Mouse (Mus musculus): ENCODE data around the gene Rangap1.
A peak's percentile ranks its signal among the peaks of the same experiment; 100 is the strongest.
"Not testable (repeated sequence)": the region's sequence is repeated elsewhere in the genome, so short reads cannot be mapped to it uniquely, and the experiment has no call there.

Gene Rangap1

DNA sequence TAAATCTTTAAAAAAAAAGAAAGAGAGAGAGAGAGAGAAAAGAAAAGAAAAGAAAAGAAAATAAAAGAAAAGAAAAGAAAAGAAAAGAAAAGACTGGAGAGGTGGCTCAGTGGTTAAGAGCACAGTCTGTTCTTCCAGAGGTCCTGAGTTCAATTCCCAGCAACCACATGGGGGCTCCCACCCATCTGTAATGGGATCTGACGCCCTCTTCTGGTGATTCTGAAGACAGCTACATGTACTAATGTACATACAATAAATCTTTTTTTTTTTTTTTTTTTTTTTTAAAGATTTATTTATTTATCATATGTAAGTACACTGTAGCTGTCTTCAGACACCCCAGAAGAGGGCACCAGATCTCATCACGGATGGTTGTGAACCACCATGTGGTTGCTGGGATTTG lies 3.0 kb downstream of the Rangap1 start:
- DNase-seq (ENCODE audit: low read depth, low spot score): peak; percentile 75

DNA sequence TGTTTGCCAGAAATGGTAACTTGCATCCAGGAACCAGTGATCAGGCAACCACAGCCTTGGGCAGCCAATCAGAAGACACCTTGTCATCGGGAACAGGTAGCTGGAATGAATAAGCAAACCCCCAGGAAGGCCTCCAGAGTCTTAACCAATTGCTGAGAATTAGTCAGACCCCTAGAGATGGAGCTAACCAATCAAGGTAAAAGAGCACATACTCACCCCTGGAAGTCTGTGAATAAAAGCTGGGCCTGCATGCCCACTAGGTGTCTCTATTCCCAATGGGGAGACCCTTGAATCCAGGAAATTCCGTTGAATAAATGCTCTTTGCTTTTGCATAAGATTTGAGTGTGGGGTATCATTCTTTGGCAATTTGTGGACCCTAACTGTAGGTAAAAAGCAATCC lies 5.4 kb downstream of the Rangap1 start:
- DNase-seq (ENCODE audit: low read depth, low spot score): peak; percentile 87

DNA sequence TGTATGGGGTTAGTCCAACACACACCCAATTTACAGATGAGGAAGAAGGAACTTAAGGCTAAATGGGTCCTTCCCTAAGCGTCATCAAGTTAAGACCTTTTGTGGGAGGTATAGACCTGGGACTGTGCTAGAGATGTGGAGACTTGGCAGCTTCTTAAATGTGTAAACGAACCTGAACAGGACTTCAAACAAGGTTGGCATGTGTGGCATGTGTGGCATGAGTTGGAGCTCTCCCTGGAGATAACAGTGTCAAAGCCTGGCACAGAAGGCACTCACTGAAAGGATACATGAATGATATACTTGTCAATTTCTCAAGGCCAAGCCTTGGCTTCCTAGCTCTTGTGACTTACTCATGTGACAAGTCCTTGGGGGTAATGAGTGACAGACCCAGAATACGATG lies 6.0 kb downstream of the Rangap1 start:
- DNase-seq (ENCODE audit: low read depth, low spot score): no peak

DNA sequence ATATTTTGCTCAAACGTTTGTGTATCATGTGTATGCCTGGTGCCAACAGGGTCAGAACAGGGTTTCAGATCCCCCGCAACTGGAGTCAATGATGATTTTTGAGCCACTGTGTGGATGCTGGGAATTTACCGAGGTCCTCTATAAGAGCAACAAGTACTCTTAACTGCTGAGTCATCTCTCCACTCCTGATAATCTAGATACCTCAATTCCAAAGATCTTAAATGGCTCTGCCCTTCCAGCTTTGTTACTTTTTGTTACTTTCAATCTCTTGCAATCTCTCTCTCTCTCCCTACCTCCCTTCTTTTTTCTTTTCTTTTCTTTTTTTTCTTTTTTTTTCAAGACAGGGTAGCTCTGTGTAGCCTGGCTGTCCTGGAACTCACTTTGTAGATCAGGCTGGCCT lies 10.3 kb downstream of the Rangap1 start:
- DNase-seq (ENCODE audit: low read depth, low spot score): no peak

DNA sequence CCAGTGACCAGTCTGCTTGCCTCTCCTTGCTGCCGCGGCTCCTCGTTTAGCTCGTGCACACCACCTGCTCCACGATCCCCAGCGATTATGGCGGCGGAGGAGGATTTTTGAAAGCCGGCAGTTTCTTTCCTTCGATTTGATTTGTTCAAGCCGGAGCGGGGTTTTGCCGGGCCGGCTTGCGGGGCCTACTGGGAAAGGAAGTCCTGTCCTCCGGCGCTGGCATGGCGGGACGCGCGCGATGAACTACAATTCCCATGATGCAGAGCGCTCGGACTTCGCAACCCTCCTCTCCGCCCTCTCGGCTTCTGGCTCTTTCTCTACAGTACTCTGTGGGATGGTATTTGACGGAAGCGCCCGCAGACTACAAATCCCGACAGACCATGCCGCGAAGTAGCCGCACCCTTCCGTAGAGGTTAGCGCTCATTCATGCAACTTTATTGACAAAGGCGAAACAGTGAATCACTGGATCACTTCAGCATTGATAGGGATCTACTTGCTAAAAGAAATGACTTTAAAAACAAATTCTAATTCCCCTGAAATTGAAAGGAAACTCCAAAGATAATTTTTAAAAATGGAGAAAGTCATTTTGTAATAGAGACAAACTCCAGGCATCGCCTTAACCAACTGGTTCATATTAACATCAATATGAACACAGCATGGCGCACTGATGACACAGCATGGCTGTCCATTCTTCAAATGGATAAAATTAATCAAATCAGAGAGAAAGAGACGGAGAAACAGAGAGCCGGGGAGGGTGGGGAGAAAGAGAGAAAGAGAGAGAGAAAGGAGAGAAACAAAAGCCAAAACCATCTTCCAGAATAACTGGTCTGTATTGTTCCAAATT lies 15.3 kb downstream of the Rangap1 start:
- DNase-seq (ENCODE audit: low read depth, low spot score): peak; percentile 99

DNA sequence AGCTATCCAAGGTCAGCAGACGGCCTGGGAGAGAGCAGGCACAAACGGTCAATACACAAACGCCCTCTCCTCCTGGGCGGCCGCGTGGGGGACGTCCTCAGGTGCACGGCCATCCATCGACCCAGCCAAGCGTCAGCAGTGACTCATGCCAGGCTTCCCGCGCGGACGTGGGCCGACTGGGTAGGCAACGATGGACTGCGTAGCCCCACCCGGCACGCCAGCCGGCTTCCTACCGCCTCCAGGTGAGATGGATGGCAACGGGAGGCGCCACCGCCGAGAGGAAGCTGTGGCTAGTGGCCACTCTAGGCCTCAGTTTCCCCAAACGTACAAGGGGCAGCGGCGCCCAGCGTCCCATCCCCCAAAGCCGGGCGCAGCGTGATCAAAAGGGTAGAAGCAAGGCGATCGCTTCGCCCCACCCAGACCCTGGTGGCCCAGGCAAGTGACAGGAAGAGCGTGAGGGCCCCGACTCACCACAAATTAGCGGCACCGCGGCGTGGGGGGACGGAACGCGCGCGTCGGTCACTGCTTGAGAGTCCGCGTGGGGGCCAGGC lies 16.0 kb downstream of the Rangap1 start:
- peak; percentile 36 for DNase-seq (ENCODE audit: low read depth, low spot score)

DNA sequence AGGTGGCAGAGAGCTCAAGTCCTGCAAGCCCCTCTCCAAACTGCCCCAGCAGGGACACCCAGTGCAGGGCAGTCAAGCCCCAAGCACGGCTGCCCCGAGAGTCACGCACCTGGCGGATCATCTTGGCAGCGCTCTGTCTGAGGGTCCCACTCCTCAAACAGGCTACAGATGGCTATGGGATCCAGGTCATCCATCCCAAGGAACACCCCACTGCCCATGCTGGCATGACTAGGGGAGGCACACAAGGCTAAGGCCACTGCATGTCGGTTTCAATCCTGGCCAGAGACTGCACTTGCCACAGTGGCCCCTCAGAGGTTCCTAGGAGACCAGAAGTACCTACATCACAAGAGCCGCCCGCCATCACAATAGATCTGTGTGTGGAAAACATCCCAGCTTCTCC lies 19.4 kb downstream of the Rangap1 start:
- DNase-seq (ENCODE audit: low read depth, low spot score): no peak

DNA sequence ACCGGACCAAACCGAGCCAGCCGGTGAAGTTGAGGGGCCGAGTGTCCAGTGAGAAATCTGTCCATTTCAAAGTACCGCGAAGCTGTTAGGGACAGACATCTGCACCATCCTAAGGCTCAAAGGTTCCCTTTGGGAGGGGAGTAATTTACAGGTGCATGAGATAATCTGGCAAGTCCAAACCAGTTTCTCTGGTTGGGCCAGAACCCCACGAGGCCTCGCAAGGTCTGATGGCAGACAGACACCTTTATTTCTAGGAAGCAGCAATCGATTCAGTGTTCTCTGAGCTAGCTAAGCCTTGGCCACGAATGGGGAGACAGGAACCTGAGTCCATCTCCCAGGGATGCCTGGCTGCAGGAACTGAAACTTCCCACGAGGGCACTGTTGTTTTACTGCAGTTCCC lies 21.7 kb downstream of the Rangap1 start:
- DNase-seq (ENCODE audit: low read depth, low spot score): no peak

DNA sequence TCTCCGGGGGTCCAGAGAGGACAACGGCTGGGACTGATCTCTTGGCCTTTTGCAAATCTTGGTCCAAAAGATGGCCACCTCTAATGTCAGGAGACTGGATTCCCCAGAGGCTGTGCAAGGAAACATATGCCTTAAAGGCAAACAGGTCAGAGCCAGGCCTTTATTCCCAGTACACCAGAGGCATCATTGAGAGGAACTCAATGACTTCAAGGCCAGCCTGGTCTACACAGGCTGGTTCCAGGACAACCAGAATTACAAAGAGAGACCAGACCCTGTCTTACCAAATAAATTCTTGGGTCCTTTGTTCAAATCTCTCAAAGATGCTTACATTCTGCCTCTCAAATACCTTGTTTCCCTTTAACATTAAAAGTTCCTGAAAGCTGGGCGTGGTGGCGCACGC lies 23.0 kb downstream of the Rangap1 start:
- peak; percentile 64 for DNase-seq (ENCODE audit: low read depth, low spot score)

DNA sequence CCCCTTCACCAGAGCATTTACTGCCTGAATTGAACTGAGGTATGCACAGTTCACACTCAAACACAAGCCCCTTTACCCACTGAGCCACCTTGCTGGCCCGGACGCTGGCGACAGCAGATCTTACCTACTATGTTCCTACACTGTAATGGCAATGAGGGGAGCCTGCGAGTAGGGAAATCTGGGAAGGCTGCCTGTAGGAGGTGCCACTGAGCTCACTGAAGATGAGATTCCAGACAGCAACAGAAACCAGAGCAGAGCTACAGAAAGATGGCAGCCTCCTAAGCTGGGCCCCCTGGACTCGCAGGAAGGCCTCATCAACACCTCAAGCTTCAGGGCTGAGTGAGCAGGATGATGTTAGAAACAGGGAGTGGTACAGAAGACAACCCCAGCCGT lies 26.2 kb downstream of the Rangap1 start:
- peak; percentile 52 for DNase-seq (ENCODE audit: low read depth, low spot score)

DNA sequence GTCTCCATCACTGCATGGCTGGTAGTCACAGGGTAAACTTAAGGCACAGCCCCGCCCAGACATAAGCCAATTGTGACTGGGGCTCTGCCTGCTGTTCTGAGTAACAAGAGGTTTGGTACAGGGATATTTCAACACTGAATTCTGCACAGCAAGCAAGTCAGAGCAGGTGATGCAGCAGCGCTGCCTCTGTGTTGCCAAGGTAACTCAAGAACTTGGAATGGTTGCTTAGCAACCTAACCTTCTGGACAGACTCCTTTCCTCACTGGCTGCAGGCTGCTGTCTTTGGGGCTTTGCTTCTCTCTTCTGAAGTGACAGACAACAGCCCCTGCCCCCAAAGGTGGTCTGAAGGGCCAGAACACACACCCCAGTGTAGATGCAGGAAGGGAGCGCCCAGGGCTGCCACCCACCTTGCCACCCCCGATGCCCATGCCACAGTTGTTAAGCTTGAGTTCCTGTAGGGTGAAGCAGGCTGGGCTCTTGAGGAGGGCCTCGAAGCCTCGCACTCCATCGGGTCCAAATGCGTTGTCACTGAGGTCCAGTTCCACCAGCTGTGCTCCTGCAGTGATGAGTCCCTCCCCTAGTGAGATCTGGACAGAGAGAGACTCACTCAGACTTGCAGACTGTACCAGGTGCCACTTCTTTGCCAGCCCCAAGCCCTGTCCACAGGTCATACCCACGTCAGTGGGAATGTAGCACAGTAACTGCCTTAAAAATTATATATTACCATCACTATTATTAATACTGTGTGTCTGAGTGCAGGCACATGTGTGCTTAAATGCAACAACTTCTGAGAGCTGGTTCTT lies 26.8 kb downstream of the Rangap1 start:
- peak; percentile 65 for DNase-seq (ENCODE audit: low read depth, low spot score)

DNA sequence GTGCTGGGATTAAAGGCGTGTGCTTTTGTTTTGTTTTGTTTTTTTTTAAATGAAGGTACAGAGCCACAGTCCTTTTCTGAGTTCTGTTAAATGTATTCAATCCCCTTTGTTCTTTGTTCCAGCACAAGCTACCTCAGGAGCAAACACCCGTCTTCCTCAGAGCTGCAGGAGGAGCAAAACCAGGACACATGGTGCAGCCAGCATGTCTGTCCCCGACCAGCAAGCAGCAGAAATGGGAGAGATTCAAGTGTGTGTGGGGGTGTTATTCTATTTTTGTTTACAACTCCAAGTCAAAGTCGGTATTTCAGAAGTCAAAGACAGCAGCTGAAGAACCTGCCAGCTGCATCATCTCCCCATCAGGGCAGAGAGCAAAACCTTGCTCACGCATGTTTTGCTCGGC lies 31.6 kb downstream of the Rangap1 start:
- DNase-seq (ENCODE audit: low read depth, low spot score): no peak

DNA sequence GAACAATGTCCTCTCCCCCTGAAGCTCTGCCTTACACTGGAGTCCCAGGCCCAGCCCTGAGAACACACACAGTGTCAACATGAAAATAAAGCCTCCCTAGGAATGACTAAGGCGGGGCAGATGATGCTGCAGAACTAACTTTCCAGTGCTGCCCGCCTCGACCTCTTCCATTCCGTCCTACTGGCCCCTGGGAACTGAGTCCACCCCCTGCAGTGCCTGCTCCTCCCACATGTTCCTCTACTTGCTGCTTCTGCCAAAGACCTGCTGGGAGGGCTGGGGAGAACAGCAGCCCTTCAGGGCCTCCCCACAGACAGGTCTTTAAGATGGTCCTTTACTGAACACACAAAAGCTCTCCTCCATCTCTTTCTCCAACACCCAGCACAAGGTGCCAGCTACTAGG lies 34.5 kb downstream of the Rangap1 start:
- no peak for DNase-seq (ENCODE audit: low read depth, low spot score)

DNA sequence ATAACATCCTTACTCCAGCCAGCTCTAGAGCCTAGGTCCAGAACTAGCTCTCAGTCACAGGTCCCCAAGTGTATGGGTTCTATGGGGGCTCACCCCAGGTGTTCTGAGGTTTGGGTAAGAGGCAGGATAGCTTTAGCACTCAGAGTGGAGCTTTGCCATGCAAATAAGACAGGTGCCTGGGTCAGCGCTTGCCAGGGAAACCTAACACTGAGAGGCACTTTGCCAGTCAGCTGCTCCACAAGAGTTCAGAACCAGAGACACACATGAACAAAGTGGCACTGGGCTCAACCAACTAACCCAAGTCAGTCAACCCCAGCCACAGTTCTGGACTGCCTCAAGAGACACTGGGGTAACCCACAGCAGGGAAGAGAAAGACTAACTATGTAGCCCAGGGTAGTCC lies 35.6 kb downstream of the Rangap1 start:
- DNase-seq (ENCODE audit: low read depth, low spot score): no peak

DNA sequence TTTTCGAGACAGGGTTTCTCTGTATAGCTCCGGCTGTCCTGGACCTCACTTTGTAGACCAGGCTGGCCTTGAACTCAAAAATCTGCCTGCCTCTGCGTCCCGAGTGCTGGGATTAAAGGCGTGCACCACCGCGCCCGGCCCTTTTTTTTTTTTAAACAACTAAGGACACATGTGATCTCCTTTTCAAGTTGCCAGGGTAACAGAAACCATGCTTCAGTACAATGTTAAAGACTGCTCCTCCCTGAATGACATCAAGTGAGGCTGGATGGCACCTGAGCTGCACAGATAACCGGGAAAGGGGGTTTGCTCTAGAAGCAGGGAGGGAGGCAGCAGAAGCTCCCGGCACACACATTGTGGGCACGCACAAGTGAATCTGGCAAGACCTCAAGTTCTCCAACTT lies 36.3 kb downstream of the Rangap1 start:
- peak; percentile 66 for DNase-seq (ENCODE audit: low read depth, low spot score)

DNA sequence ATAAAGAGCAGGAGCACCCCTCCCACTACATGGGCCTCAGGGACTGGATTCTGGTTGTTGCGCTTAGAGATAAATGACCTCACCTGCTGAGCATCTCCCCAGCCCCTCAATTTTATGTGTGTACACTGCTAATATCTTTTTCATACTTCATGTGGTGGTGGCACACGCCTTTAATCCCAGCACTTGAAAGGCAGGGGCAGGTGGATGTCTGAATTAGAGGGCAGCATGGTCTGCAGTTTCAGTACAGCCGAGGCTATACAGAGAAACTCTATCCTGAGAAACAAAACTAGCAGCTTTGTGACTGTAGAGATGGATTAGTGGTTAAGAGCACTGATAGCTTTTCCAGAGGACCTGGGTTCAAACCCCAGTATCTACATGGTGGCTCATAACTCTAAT lies 42.2 kb downstream of the Rangap1 start:
- DNase-seq (ENCODE audit: low read depth, low spot score): no peak

DNA sequence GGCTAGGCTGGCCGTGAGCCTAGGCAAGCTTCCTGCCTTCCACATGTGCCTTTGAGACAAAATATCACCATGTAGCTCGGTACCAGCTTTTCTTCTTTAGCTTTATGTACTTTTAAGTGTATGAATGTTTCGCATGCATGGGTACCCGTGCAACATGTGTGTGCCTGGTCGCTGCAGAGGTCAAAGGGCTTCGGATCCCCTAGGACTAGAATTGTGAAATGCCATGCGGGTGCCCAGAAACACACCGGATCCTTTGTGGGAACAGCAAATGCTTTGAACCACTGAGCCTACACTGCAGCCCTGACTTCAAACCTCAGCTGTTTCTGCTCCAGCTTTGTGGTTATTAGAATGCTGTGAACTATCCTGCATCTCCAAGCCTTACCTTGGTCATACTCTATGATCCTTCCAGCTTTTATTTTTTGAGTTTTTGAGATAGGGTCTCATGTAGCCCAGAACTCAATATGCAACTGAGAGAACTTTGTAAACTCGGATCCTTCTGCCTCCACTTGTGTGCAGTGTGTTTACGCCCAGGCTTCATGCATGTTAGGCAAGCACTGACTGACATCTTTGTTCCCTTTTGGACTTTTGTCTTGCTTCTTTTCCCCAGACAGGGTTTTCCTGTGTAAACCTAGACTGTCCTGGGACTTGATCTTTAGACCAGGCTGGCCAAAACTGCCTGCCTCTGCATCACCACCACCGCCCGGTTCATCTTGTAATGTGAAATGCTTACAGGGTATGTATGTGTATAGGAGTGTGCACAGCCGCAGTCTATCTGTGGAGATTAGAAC lies 42.8 kb downstream of the Rangap1 start:
- DNase-seq (ENCODE audit: low read depth, low spot score): no peak

DNA sequence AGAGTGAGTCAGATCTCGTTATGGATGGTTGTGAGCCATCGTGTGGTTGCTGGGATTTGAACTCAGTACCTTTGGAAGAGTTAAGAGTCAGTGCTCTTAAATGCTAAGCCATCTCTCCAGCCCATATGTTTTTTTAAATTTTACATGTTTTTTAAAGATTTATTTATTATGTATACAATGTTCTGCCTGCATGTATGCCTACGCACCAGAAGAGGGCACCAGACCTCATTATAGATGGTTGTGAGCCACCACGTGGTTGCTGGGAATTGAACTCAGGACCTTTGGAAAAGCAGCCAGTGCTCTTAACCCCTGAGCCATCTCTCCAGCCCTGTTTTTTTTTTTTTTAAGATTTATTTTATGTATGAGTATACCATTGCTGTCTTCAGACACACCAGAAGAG lies 44.0 kb downstream of the Rangap1 start:
- not testable (repeated sequence) for DNase-seq (ENCODE audit: low read depth, low spot score)

DNA sequence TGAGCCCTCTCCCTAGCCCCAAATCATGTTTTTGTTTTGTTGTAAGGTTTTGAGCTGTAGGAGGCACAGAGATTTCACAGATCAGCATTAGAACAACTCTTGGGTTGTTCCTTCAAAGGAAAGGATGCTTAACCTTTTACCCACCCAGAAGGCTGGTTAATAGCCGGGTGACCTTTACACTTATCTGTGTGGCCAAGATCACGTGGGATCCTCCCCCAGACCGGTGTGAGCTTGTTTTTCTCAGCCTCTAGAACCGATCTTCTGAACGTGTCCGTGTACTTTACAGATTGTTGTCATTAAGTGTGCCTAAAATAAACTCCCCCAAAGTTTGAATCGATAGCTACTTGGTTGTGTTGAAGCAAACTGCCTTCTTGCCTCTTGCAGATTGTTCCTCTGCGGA lies 44.7 kb downstream of the Rangap1 start:
- DNase-seq (ENCODE audit: low read depth, low spot score): peak; percentile 71

DNA sequence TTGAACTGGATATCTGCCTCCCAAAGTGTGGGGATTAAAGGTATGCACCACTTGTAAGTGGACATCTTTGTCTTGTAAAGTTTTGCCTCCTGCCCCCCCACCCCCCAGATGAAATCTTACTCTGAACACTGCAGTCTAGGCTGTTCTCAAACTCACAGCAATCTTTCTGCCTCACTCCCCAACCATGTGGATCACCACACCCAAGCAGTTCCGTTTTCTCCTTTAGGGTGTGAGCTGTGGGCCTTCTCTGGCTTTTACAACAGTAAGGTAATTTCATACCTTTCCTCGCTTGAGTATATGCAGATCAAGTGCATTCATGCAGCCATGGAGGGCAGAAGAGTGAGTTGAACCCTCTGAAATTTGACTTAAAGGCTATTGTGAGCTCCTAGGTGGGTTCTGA lies 45.2 kb downstream of the Rangap1 start:
- peak; percentile 46 for DNase-seq (ENCODE audit: low read depth, low spot score)

DNA sequence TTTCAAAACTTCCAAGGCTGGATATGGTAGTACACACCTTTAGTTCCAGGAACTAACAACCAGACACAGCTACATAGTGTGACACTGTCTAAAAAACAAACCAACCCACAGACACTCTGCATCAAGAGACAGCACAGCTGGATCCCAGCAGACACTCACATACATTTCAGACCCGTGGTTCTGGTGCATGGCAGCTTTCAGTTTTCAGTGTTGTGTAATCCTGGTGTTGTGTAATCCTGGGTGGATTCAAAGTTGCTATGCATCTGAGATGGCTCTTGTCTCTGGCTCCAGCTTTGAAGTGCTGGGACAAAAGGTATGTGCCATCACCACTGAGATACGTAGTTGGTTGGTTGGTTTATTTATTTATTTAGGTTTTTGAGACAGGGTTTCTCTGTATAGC lies 46.8 kb downstream of the Rangap1 start:
- no peak for DNase-seq (ENCODE audit: low read depth, low spot score)

DNA sequence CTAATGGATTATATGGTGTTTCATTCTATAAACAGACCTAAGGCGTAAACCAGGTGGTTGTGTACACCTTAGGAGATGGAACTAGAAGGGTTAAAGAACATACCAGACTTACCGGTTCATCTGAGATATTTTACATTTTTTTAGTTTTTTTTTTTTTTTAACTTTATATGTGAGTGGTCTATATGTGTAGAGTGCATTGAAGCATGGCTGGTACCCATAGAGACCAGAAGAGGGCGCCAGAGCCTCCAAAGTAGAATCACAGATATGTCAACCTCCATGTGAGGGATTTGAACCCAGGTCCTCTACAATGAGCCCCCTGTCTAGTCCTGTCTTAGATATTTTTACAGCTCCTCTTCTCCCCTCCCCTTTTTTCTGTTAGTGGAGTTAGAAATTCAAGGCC lies 47.5 kb downstream of the Rangap1 start:
- peak; percentile 80 for DNase-seq (ENCODE audit: low read depth, low spot score)

Measured in R1 (cell line).